Mouse (Mus musculus) heart, adult 2 months (tissue): ENCODE results near the gene Gbx2.

Experiments
- CTCF ChIP-seq: fragments of 200-600 bp; IDR thresholded peaks from 2 replicates; pipeline ENCODE4 v1.8.1; 2022; ENCODE audit warnings: antibody characterized with exemption, mild to moderate bottlenecking, moderate library complexity
- EP300 ChIP-seq: fragments of 200-500 bp; IDR thresholded peaks from 2 replicates; pipeline ENCODE4 v1.6.1; 2011; ENCODE audit warnings: low read depth, low read length, control low read depth; ENCODE audit not compliant: insufficient read depth
- POLR2A ChIP-seq: fragments of 200-500 bp; IDR thresholded peaks from 2 replicates; pipeline ENCODE4 v1.6.1; 2011; ENCODE audit warnings: mild to moderate bottlenecking, low read depth, low read length, control low read depth; ENCODE audit not compliant: insufficient read depth

DNA sequence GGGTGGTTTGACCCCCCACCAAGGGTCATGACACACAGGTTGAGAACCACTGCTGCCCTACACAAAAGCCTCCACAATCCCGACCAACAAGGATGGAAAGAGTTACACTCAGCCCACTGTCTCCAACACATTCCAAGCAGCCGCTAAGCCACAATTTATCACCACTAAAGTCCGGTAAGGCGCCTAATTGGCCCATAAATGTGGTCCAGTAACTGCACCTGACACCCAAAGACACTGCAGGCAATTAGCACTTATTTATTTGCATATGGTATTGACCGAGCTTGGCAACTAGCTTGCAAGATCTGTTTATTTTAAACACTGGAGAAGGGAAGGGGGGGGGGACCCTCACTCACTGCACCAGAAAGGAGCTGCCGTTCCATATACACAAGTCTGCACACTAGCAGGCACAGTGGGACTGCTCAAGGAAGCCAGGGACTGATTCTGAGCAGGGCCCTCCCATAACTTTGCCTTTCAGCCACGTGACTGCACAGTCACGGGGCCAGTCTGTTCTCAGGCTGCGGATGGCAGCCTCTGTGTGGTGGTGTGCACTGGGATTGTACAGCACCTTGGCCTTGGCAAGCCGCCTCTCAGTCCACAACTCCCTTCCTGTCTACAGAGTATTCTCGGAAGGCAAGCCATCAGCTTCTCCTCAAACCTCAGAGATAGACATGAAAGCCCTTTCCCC lies 31.1 kb downstream of the Gbx2 start:
- TF ChIP-seq POLR2A = no peak
- no peak for TF ChIP-seq CTCF
- no peak for TF ChIP-seq EP300
